Mouse (Mus musculus): Measurements from ENCODE around the gene Hira. TPM values are rescaled to one million over a fixed set of nuclear protein-coding genes. Genes with fewer than 3 reads are reported as not detected.
"Not testable (repeated sequence)": the region's sequence is repeated elsewhere in the genome, so short reads cannot be mapped to it uniquely, and the experiment has no call there.

Hira gene
- polyA plus RNA-seq, 1 experiment from 2014 or later = 23.8 TPM

DNA sequence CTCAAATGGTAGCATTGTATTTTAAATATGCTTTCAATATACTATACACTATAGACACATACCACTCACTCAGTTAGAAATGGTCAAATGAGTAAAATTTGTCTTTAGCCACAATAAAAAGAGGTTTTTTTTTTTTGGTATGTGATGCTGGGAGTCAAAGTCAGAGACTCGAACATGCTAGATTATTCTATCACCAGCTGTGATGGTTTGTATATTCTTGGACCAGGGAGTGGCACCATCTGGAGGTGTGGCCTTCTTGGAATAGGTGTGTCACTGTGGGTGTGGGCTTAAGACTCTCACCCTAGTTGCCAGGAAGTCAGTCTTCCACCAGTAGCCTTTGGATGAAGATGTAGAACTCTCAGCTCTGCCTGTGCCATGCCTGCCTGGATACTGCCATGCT, 6.3 kb upstream of the Hira start:
- not testable (repeated sequence) for H3K4me1 ChIP-seq (replicated peaks); H3K4me2 ChIP-seq (replicated peaks); H3K4me3 ChIP-seq (replicated peaks); H3K27me3 ChIP-seq; H3K27ac ChIP-seq; H3K9ac ChIP-seq (replicated peaks); ATAC-seq; H3K9me3 ChIP-seq
- WGBS = 93% methylated on average over 1 of the region's 1 CpGs
- peaks cover 44% of the 10 kb centered on the region for H3K36me3 ChIP-seq

- 1% methylated on average over 17 of the region's 17 CpGs for WGBS
- peak overlapping the region; percentile 96 for H3K27ac ChIP-seq
- H3K9ac ChIP-seq (replicated peaks) = peak overlapping the region; percentile 94
- no peaks in the 10 kb centered on the region for H3K27me3 ChIP-seq
- no peaks in the 10 kb centered on the region for H3K9me3 ChIP-seq
- H3K4me2 ChIP-seq (replicated peaks) = peak overlapping the region; percentile 73
- ATAC-seq = peak; percentile 58; the same call in 1 of the 2 replicates
- peaks cover 35% of the 10 kb centered on the region for H3K36me3 ChIP-seq
- peak overlapping the region; percentile 97 for H3K4me3 ChIP-seq (replicated peaks)
- H3K4me1 ChIP-seq (replicated peaks) = peaks cover 36% of the 10 kb centered on the region
Observed at GRCm38 (mm10) chr16:18876091-18876441, 771 bp upstream of the Hira start.

GRCm38 (mm10) chr16:18877386-18878090, 701 bp downstream of the Hira start:
- peak; percentile 55 for ATAC-seq
- Histone ChIP-seq H3K27ac (peak overlapping the region; percentile 96), H3K4me1 (replicated peaks) (peaks cover 40% of the 10 kb centered on the region), H3K4me2 (replicated peaks) (peak overlapping the region; percentile 73), H3K9ac (replicated peaks) (peak overlapping the region; percentile 94), H3K27me3 (no peaks in the 10 kb centered on the region), H3K36me3 (peaks cover 24% of the 10 kb centered on the region), H3K4me3 (replicated peaks) (peak overlapping the region; percentile 97), H3K9me3 (no peaks in the 10 kb centered on the region)
- WGBS = under 1% methylated on average over 42 of the region's 43 CpGs

DNA sequence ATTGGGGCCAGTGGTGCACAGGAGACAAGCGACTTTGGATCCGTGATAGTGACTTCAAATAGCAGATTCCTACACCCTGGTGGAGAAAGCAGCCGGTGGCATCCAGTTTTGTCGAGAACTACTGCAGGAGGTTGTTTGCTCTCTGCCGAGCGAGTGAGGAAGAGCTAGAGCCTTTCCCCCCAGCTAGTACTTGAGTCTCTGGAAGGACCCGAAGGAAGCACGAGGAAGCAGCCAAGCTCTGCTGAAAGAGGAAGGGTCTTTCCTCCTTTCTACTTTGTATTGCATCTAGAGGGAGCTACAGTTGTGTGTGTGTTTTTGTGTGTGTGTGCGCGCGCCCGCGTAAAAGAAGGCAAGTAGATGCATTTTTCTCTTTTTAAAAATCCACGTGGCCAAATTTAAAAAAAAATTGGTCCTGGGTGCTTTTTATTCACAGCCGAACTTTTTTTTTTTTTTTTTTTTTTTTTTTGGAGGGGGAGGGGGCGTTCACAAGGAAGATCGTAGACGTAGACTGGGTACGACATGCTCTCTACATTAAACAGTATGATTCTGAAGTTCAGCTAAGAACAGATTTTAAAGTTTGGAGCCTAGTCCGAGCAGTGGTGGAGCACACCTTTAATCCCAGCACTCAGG, 1.4 kb downstream of the Hira start:
- Histone ChIP-seq H3K36me3 (peaks cover 23% of the 10 kb centered on the region), H3K4me1 (replicated peaks) (peaks cover 40% of the 10 kb centered on the region), H3K9ac (replicated peaks) (peak overlapping the region; percentile 94), H3K4me3 (replicated peaks) (peak overlapping the region; percentile 97), H3K9me3 (no peaks in the 10 kb centered on the region), H3K27ac (peak overlapping the region; percentile 96), H3K4me2 (replicated peaks) (peak overlapping the region; percentile 73), H3K27me3 (no peaks in the 10 kb centered on the region)
- ATAC-seq = no peak
- WGBS = 33% methylated on average over 20 of the region's 20 CpGs

DNA sequence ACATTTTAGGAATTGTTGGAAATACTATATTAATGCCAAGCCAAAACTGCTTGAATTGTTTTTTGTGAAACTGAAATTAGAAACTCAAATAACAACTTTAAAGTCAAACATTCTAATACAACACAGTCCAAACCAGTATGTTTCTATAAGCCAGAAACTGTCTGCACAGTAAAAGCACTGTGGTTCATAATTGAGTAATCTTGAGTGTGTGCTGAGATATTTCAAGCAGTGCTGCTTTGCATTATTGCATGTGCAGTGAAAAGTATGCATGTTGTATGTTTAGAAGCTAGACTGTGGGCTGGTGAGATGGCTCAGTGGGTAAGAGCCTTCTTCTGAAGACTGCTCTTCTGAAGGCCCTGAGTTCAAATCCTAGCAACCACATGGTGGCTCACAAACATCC, 7.2 kb downstream of the Hira start:
- Histone ChIP-seq H3K9me3 (no peaks in the 10 kb centered on the region), H3K36me3 (peaks cover 18% of the 10 kb centered on the region), H3K27ac (no peak overlapping the region), H3K4me1 (replicated peaks) (peaks cover 24% of the 10 kb centered on the region), H3K27me3 (no peaks in the 10 kb centered on the region), H3K9ac (replicated peaks) (no peak overlapping the region), H3K4me2 (replicated peaks) (no peak overlapping the region), H3K4me3 (replicated peaks) (no peak overlapping the region)
- no peak for ATAC-seq

- no peak for ATAC-seq
- Histone ChIP-seq H3K27ac (no peak overlapping the region), H3K4me1 (replicated peaks) (no peaks in the 10 kb centered on the region), H3K9me3 (no peaks in the 10 kb centered on the region), H3K4me2 (replicated peaks) (no peak overlapping the region), H3K9ac (replicated peaks) (no peak overlapping the region), H3K27me3 (no peaks in the 10 kb centered on the region), H3K4me3 (replicated peaks) (no peak overlapping the region), H3K36me3 (peaks cover 26% of the 10 kb centered on the region)
- 90% methylated on average over 4 of the region's 4 CpGs for WGBS
Observed at GRCm38 (mm10) chr16:18893840-18894372, 17.1 kb downstream of the Hira start.

- H3K27ac ChIP-seq = no peak overlapping the region
- no peak overlapping the region for H3K4me2 ChIP-seq (replicated peaks)
- no peaks in the 10 kb centered on the region for H3K9me3 ChIP-seq
- no peak overlapping the region for H3K9ac ChIP-seq (replicated peaks)
- H3K4me1 ChIP-seq (replicated peaks) = no peaks in the 10 kb centered on the region
- no peak for ATAC-seq
- 89% methylated on average over 3 of the region's 3 CpGs for WGBS
- no peaks in the 10 kb centered on the region for H3K27me3 ChIP-seq
- H3K4me3 ChIP-seq (replicated peaks) = no peak overlapping the region
- H3K36me3 ChIP-seq = peaks cover 39% of the 10 kb centered on the region
Observed at GRCm38 (mm10) chr16:18895249-18895648, 18.4 kb downstream of the Hira start.

DNA sequence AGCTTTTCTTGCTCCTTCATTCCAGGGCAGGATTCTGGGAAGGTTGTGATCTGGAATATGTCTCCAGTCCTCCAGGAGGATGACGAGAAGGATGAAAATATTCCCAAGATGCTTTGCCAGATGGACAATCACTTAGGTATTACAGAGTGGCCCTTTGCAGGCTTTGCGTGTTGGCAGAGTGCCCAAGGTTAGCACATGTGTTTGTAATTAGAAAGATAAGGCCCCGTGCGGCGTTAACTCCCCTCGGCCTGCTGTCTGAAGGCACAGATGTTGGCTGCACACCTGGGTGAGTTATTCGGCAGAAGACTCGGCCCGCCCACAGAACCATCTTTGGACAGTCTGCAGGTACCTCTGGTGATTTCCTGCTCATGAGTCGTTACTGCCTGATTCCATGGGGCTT, 19.6 kb downstream of the Hira start:
- Histone ChIP-seq H3K9me3 (no peaks in the 10 kb centered on the region), H3K36me3 (peaks cover 49% of the 10 kb centered on the region), H3K4me2 (replicated peaks) (no peak overlapping the region), H3K27me3 (no peaks in the 10 kb centered on the region), H3K4me1 (replicated peaks) (no peaks in the 10 kb centered on the region), H3K9ac (replicated peaks) (no peak overlapping the region), H3K4me3 (replicated peaks) (no peak overlapping the region), H3K27ac (no peak overlapping the region)
- no peak for ATAC-seq
- WGBS = 91% methylated on average over 10 of the region's 10 CpGs

- Histone ChIP-seq H3K4me2 (replicated peaks) (no peak overlapping the region), H3K27ac (no peak overlapping the region), H3K27me3 (no peaks in the 10 kb centered on the region), H3K4me3 (replicated peaks) (no peak overlapping the region), H3K9me3 (no peaks in the 10 kb centered on the region), H3K36me3 (peaks cover 67% of the 10 kb centered on the region), H3K4me1 (replicated peaks) (no peaks in the 10 kb centered on the region), H3K9ac (replicated peaks) (no peak overlapping the region)
- WGBS = 96% methylated on average over 1 of the region's 1 CpGs
- no peak for ATAC-seq
Observed at GRCm38 (mm10) chr16:18905648-18906047, 28.8 kb downstream of the Hira start.

GRCm38 (mm10) chr16:18916064-18916463, 39.2 kb downstream of the Hira start:
- no peak overlapping the region for H3K4me3 ChIP-seq (replicated peaks)
- ATAC-seq = no peak
- H3K27ac ChIP-seq = no peak overlapping the region
- H3K9ac ChIP-seq (replicated peaks) = no peak overlapping the region
- WGBS = 95% methylated on average over 4 of the region's 4 CpGs
- no peaks in the 10 kb centered on the region for H3K4me1 ChIP-seq (replicated peaks)
- H3K27me3 ChIP-seq = no peaks in the 10 kb centered on the region
- no peaks in the 10 kb centered on the region for H3K9me3 ChIP-seq
- peaks cover 75% of the 10 kb centered on the region for H3K36me3 ChIP-seq
- no peak overlapping the region for H3K4me2 ChIP-seq (replicated peaks)

- 94% methylated on average over 2 of the region's 2 CpGs for WGBS
- Histone ChIP-seq H3K4me1 (replicated peaks) (no peaks in the 10 kb centered on the region), H3K36me3 (peaks cover 93% of the 10 kb centered on the region), H3K9ac (replicated peaks) (no peak overlapping the region), H3K9me3 (no peaks in the 10 kb centered on the region), H3K4me3 (replicated peaks) (no peak overlapping the region), H3K27ac (no peak overlapping the region), H3K4me2 (replicated peaks) (no peak overlapping the region), H3K27me3 (no peaks in the 10 kb centered on the region)
- no peak for ATAC-seq
Observed at GRCm38 (mm10) chr16:18921771-18922170, 44.9 kb downstream of the Hira start.

GRCm38 (mm10) chr16:18927963-18928362, 51.1 kb downstream of the Hira start:
- no peak overlapping the region for H3K27ac ChIP-seq
- H3K27me3 ChIP-seq = no peaks in the 10 kb centered on the region
- no peaks in the 10 kb centered on the region for H3K4me1 ChIP-seq (replicated peaks)
- H3K9me3 ChIP-seq = no peaks in the 10 kb centered on the region
- H3K9ac ChIP-seq (replicated peaks) = no peak overlapping the region
- 100% methylated on average over 1 of the region's 1 CpGs for WGBS
- no peak for ATAC-seq
- H3K4me2 ChIP-seq (replicated peaks) = no peak overlapping the region
- H3K36me3 ChIP-seq = peaks cover 77% of the 10 kb centered on the region
- H3K4me3 ChIP-seq (replicated peaks) = no peak overlapping the region
